Mouse (Mus musculus) small intestine, adult 10 weeks (tissue): ENCODE results near the gene D930020B18Rik. TPM values are rescaled to one million over a fixed set of nuclear protein-coding genes. Genes with fewer than 3 reads are reported as not detected.

Source experiments
- polyA plus RNA-seq: library from polyadenylated mRNA; stranded (reverse); fragments of 350-450 nt; fragmentation: Illumina TruSeq; extraction: RNeasy Lipid Tissue Mini Kit (QIAGEN cat#74804); gene quantifications from one replicate; pipeline ENCODE4 v1.2.3, GENCODE M21; 2014; ENCODE audit warnings: low replicate concordance

The D930020B18Rik gene
- polyA plus RNA-seq = not detected

DNA sequence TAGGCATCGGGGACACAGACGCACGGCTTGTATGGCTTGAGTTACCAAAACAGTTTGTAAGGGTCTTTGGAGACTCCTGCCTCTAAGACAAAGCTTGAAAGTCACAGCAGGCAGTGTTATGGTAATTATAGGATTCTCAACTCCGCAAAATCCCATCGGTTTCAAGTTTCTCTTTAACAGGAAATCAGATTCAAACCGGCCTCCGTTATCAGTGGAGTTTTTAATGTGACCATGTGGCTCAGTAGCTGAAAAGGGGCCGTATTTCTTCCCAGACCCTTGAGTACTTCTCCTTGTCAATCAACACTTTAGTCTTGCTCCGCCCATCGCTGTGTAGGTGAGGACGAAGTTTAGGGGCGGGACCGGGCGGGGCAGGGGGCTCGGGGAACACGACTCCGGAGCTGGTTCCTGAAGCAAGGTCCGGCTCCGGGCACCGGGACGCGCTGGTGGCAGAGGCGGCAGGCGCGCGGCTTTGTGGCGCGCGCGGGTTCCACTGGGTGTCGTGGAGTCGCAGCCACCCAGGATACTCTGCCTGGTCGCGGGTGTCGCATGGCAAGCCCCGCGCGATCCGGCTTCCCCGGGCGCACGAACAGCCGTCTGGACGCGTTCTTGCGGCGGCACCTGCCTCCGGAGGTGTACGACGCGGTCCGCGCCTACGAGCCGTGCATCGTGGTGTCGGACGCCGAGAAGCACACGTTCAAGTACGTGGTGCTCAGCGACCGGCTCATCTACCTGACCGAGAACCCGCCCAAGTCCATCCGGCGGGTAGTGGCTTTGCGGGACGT is at the start of gene D930020B18Rik:
Gene D930020B18Rik, plus strand, starts transcription at position 317 of the 782 bp plus-strand sequence.

DNA sequence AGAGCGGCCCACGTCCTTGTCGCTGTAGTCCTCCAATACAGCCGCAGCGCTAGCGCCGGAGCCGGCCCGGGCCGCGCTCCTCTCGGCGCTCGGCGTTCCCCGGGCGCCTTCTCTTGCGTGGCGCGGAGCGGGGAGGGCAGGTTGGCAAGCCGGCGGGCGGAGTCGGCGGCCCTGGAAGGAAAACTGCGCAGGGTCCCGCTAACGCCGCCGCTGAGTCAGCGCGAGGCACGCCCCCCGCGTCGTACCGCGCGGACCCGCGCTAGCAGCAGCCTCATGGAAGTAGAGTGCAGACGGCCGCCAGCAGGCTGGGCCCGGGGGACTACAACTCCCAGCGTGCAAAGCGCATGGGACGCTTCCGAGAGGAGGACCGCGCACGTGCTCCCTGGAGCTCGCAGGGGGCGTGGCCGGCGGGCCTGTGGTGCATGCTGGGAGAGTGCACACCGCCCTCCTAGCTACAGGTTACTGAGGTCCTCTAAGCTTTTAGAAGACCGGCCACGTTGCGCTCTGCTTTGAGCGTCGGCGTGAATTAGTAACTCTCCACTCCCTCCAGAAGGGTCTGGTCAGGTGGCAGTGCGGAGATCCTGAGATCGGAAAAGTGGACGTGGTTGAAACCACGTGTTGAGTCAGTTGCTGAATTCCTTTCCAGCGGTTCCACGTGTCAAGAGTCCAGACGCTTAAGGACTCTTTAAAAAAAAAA is 15.1 kb upstream of the D930020B18Rik start, which contains the start of gene Xpot:
Gene Xpot, minus strand, starts transcription at position 147 of the 697 bp plus-strand sequence.

DNA sequence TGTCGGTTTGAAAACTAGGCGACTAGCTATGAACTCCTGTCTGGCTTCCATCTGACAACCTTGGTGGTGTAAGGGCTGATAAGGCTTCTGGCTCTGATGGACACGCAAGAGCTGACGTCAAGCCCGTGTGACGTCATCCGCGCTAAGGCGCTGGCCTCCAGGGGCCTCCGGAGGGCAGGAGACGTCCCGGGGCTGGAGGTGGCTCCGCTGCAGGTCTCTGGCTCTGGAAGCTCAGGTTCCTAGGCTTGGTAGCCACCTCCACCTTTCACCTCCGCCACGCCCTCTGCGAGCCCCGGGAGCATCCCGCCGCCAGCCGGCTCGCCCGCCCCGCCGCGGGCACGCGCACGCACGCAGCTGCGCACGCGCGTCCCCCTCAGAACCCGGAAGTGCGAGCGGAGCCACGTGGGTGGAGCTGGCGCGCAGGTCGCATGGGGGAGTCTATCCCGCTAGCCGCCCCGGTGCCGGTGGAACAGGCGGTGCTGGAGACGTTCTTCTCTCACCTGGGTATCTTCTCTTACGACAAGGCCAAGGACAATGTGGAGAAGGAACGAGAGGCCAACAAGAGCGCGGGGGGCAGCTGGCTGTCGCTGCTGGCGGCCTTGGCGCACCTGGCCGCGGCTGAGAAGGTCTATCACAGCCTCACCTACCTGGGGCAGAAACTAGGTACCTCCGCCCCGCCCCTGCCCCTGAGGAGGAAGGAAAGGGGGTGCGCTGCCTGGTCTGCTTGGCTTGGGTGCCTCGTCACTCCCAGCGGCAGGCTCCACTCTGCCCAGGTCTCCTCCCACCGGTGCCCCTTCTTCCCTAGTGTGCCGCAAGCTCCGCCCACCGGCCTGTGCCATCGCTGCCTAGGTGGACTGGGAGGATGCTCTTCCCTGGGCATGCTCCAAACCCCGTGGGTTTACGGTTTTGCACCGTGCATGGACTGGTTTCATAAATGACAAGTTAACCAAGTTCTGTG is 98.4 kb downstream of the D930020B18Rik start, which contains the start of gene BC048403:
Gene BC048403, plus strand, starts transcription at position 390 of the 958 bp plus-strand sequence.

Other genes with a start within 250 kb of the D930020B18Rik start
- gene Rassf3, start 165.2 kb upstream of the D930020B18Rik start, polyA plus RNA-seq = 36.6 TPM
- gene Tbk1, start 54.8 kb upstream of the D930020B18Rik start, polyA plus RNA-seq = 197 TPM
- 97.3 TPM for gene Xpot, start 15.3 kb upstream of the D930020B18Rik start, polyA plus RNA-seq
- 3.3 TPM for gene BC048403, start 98.3 kb downstream of the D930020B18Rik start, polyA plus RNA-seq